Mouse (Mus musculus) kidney, adult 11 months (tissue): Measurements from ENCODE around the gene Nodal.
A peak's percentile ranks its signal among the peaks of the same experiment; 100 is the strongest.
"Not testable (repeated sequence)": the region's sequence is repeated elsewhere in the genome, so short reads cannot be mapped to it uniquely, and the experiment has no call there.

Experiments
- DNase-seq: peaks from one replicate; pipeline ENCODE4 v3.0.0; 2022

Nodal gene

GRCm38 (mm10) chr10:61440202-61440800, 22.5 kb downstream of the Nodal start:
- peak; percentile 83 for DNase-seq

- no peak for DNase-seq
Measured at GRCm38 (mm10) chr10:61443456-61443855, 25.7 kb downstream of the Nodal start.

- no peak for DNase-seq
Measured at GRCm38 (mm10) chr10:61443876-61444275, 26.1 kb downstream of the Nodal start.

- DNase-seq = no peak
Measured at GRCm38 (mm10) chr10:61445016-61445415, 27.2 kb downstream of the Nodal start.

GRCm38 (mm10) chr10:61447581-61448353, 30.0 kb downstream of the Nodal start:
- DNase-seq = no peak

GRCm38 (mm10) chr10:61448834-61449233, 31.1 kb downstream of the Nodal start:
- no peak for DNase-seq

GRCm38 (mm10) chr10:61451463-61451930, 33.7 kb downstream of the Nodal start:
- peak; percentile 57 for DNase-seq

GRCm38 (mm10) chr10:61451931-61452617, 34.3 kb downstream of the Nodal start:
- DNase-seq = peak; percentile 43

- DNase-seq = peak; percentile 98
Measured at GRCm38 (mm10) chr10:61452645-61453044, 34.9 kb downstream of the Nodal start, which contains the start of gene Eif4ebp2. Eif4ebp2 (minus strand) TSS chr10:61452661.

- DNase-seq = not testable (repeated sequence)
Measured at GRCm38 (mm10) chr10:61453171-61453570, 35.4 kb downstream of the Nodal start.

- DNase-seq = no peak
Measured at GRCm38 (mm10) chr10:61457182-61457581, 39.4 kb downstream of the Nodal start.

GRCm38 (mm10) chr10:61465009-61465408, 47.2 kb downstream of the Nodal start:
- DNase-seq = no peak

GRCm38 (mm10) chr10:61466242-61466641, 48.5 kb downstream of the Nodal start:
- DNase-seq = no peak

- no peak for DNase-seq
Measured at GRCm38 (mm10) chr10:61466873-61467272, 49.1 kb downstream of the Nodal start.

GRCm38 (mm10) chr10:61468900-61469299, 51.1 kb downstream of the Nodal start:
- DNase-seq = no peak

GRCm38 (mm10) chr10:61473640-61474039, 55.9 kb downstream of the Nodal start:
- DNase-seq = no peak

GRCm38 (mm10) chr10:61474344-61474743, 56.6 kb downstream of the Nodal start:
- DNase-seq = no peak
